In genomic region chr12:55073686-55074085, GRCm38 (mm10) we compare ENCODE assay signal across 15 mouse cellular contexts.
"Had no signal": no experiment of that assay in that cellular context is flagged by ENCODE, and none has a peak within 500 bp of the region (broad histone marks: within the 10 kb centered on the region; RNA-seq: fewer than 3 reads in every experiment).

No protein-coding gene starts in this region.

- H3K4me1 ChIP-seq: midbrain, embryonic 12.5 days had no signal

- H3K9me3 ChIP-seq: limb, embryonic 10.5 days; megakaryocyte, embryonic 14.5 days; midbrain, embryonic 12.5 days had no signal

- H3K9ac ChIP-seq: midbrain, embryonic 12.5 days had no signal

- H3K27me3 ChIP-seq: megakaryocyte, embryonic 14.5 days; midbrain, embryonic 12.5 days had no signal

- H3K4me2 ChIP-seq: midbrain, embryonic 12.5 days had no signal

- H3K4me3 ChIP-seq: layer of hippocampus, adult 2 months; limb, embryonic 10.5 days; megakaryocyte, embryonic 14.5 days; midbrain, embryonic 12.5 days had no signal

- H3K36me3 ChIP-seq: midbrain, embryonic 12.5 days had no signal

- DNase-seq: kidney, adult 11 months; kidney, adult 9 months; kidney, postnatal 36 days; lung, adult 2 months; lung, postnatal 10 days; lung, postnatal 4 days; right cerebral cortex, adult 18-20 months; right cerebral cortex, postnatal 25 days; thymus, postnatal 36 days had no signal

- ATAC-seq: midbrain, embryonic 16.5 days had no signal

- H3K27ac ChIP-seq: kidney, postnatal 0 days; layer of hippocampus, adult 2 months; limb, embryonic 10.5 days; midbrain, embryonic 12.5 days had no signal
